Mouse (Mus musculus) granulocyte monocyte progenitor cell, adult 5-6 weeks (primary cell): Measurements from ENCODE around the gene Zfp101. TPM values are rescaled to one million over a fixed set of nuclear protein-coding genes. Genes with fewer than 3 reads are reported as not detected.

Experiments
- ATAC-seq: replicated peaks from 2 replicates; pipeline ENCODE4 v1.8.0; 2016; ENCODE audit warnings: mild to moderate bottlenecking, moderate TSS enrichment, inconsistent platforms; ENCODE audit not compliant: poor library complexity, severe bottlenecking
- total RNA-seq, 2 experiments: library from RNA; stranded (forward) in 1 of 2; stranded (reverse) in 1 of 2; fragments of 200-712, 200-1000 nt in 1 of 2; fragments of >200 nt in 1 of 2; fragmentation: Nextera tagmentation in 1 of 2; gene quantifications; 2 replicates each; pipeline ENCODE4 v1.2.3; 2014 to 2017

Zfp101 gene
- total RNA-seq (2014; fragmentation: Nextera tagmentation) = 19.7 and 22.6 TPM in 2 replicates
- 14.2 and 24.1 TPM in 2 replicates for total RNA-seq (2017)

DNA sequence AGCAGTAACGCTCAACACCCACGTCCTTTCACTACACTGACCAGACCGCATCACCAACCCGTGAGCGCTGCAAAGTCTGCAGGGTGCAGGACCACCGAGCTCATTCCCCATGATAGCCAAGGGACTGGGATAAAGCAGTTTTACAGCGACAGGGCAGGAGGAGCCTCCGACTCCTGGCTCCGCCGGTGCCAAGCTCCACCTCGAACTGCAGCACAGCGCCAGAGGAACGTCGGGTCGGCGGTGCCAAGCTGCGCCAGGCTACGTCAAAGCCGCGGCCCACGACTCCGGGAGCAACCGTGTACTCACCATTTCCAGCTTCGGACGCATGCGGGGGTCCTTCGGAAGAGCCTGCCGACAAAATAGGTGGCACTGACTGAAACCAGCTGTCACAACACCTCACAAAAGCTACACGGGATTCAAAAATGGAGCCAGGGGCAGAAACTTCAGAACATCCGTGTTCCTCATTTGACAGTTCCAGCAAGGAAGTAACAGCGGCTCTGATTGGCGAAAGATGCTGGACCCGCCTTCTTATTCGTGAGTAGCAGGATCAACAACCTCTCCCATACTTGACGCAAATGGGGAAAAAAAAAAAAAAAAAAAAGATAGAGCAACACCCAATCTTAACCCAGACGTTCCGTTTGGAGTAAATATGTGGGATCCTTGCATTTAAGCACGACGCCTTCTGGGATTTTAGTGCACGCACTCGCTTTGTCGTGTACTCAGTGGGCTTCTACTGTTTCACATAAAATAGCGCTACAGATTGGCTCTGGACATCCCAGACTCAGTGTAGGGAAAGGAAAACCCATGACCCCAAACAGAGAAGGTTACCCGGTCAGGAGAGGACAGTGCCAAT, at the start of gene Zfp101:
Gene Zfp101 (minus strand): TSS at position 460 of the 853 bp plus-strand sequence.
- ATAC-seq = peak; percentile 100

GRCm38 (mm10) chr17:33441159-33441558, 46.7 kb upstream of the Zfp101 start:
- ATAC-seq = peak; percentile 52

- ATAC-seq = 0 out of 2 replicates have a peak, but pooled peaks have one; percentile 14
Observed at GRCm38 (mm10) chr17:33439922-33440321, 45.5 kb upstream of the Zfp101 start.

- peak; percentile 78 for ATAC-seq
Observed at GRCm38 (mm10) chr17:33439148-33439547, 44.7 kb upstream of the Zfp101 start.

DNA sequence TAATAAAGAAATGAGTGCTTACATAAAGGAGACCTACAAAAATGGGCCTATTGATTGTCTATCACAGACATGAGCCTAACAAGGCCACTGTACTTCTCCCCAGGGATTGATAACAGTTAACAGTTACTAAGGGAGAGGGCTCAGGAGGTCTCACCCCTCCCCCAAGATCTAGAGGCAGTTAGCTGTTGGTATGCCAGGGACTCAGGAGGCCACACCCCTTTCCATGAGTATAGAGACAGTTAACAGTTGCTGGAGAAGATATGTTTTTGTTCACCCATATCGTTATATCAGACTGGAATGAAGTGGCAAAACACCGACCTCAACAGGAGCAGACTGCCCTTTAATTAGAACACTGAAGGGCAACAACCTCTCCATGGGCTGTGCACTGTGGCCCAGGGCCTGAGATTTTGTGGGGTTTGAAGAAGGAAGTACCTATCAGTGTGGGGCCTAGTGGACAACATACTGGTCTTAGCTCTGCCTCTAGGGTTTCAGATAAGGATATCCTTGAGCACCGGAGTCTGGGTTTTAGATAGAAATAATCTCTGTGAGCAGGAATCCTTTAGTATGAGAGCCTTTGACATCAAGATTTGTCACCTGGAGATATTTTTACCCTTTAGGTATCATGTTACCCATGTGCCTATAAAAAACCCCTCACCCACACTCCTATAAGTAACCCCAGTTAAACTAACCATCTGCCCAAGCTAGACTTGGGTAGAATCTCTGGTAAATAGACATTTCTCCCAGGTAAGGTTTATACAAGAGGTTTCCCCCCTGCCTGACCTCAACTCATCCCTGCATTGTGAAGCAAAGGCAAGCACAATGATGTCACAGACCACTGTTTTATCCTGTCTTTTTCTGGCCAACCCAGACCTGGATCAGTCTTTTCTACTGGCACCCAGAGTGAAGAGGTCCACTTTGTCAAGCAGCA, 37.8 kb upstream of the Zfp101 start, which contains the start of gene Actl9:
Gene Actl9 (plus strand): TSS at position 878 of the 928 bp plus-strand sequence.
- no peak for ATAC-seq

- ATAC-seq = no peak
Observed at GRCm38 (mm10) chr17:33392271-33392670, 2.2 kb downstream of the Zfp101 start.

- ATAC-seq = no peak
Observed at GRCm38 (mm10) chr17:33385705-33386104, 8.7 kb downstream of the Zfp101 start.

DNA sequence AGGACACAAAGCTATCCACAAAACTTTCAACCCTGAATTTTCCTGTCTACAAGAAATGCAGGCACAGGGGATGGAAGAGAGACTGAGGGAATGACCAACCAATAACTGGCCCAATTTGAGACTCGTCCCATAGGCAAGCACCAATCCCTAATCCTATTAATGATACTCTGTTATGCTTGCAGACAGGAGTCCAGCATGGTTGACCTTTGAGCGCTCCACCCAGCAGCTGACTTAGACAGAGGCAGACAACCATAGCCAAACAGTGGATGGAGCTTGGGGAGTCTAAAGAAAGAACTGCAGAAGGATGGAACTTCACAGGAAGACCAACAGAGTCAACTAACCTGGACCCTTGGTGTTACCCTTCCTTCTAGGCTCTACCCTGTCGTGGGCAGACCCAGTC, 21.6 kb downstream of the Zfp101 start:
- no peak for ATAC-seq

GRCm38 (mm10) chr17:33358411-33359384, 35.7 kb downstream of the Zfp101 start, which contains the start of gene Zfp81:
Gene Zfp81, minus strand, starts transcription at chr17:33358878.
- ATAC-seq = peak; percentile 100

DNA sequence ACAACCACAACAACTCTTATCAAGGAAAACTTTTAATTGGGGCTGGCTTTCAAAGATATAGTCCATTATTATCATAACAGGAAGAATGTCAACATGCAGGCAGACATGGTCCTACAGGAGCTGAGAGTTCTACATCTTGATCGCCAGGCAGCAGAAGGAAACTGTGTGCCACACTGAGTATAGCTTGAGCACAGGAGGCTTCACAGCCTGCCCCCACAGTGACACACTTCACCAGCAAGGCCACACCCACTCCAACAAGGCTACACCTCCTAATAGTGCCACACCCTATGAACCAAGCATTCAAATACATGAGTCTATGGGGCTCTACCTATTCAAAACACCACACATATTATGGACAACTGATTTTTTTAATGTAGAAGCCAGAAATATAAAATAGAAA, 41.5 kb downstream of the Zfp101 start:
- ATAC-seq = no peak

Other genes with a start within 250 kb of the Zfp101 start
- gene Olfr55, start 226.2 kb downstream of the Zfp101 start, total RNA-seq (2014; fragmentation: Nextera tagmentation) = not detected in 2 replicates
- gene Olfr55, start 226.2 kb downstream of the Zfp101 start, total RNA-seq (2017) = not detected in 2 replicates
- not detected in 2 replicates for gene Olfr239, start 203.3 kb downstream of the Zfp101 start, total RNA-seq (2014; fragmentation: Nextera tagmentation)
- gene Olfr239, start 203.3 kb downstream of the Zfp101 start, total RNA-seq (2017) = not detected in 2 replicates
- gene Olfr1564, start 173.0 kb downstream of the Zfp101 start, total RNA-seq (2014; fragmentation: Nextera tagmentation) = not detected in 2 replicates
- not detected in 2 replicates for gene Olfr1564, start 173.0 kb downstream of the Zfp101 start, total RNA-seq (2017)
- 10.4 and 15.0 TPM in 2 replicates for gene Zfp955a, start 139.5 kb downstream of the Zfp101 start, total RNA-seq (2014; fragmentation: Nextera tagmentation)
- gene Zfp955a, start 139.5 kb downstream of the Zfp101 start, total RNA-seq (2017) = 15.6 and 18.9 TPM in 2 replicates
- not detected in 2 replicates for gene Olfr63, start 130.0 kb downstream of the Zfp101 start, total RNA-seq (2014; fragmentation: Nextera tagmentation)
- gene Olfr63, start 130.0 kb downstream of the Zfp101 start, total RNA-seq (2017) = not detected in 2 replicates
- gene Zfp955b, start 105.1 kb downstream of the Zfp101 start, total RNA-seq (2014; fragmentation: Nextera tagmentation) = 5.9 and 6.4 TPM in 2 replicates
- gene Zfp955b, start 105.1 kb downstream of the Zfp101 start, total RNA-seq (2017) = 7.2 and 9.9 TPM in 2 replicates
- 10.3 and 13.0 TPM in 2 replicates for gene Zfp81, start 35.8 kb downstream of the Zfp101 start, total RNA-seq (2014; fragmentation: Nextera tagmentation)
- 7.5 and 16.3 TPM in 2 replicates for gene Zfp81, start 35.8 kb downstream of the Zfp101 start, total RNA-seq (2017)
- not detected in 2 replicates for gene Actl9, start 38.3 kb upstream of the Zfp101 start, total RNA-seq (2014; fragmentation: Nextera tagmentation)
- gene Actl9, start 38.3 kb upstream of the Zfp101 start, total RNA-seq (2017) = not detected in 2 replicates
- 36.8 and 48.4 TPM in 2 replicates for gene Adamts10, start 129.6 kb upstream of the Zfp101 start, total RNA-seq (2014; fragmentation: Nextera tagmentation)
- gene Adamts10, start 129.6 kb upstream of the Zfp101 start, total RNA-seq (2017) = 18.3 and 19.7 TPM in 2 replicates
- gene Myo1f, start 161.1 kb upstream of the Zfp101 start, total RNA-seq (2014; fragmentation: Nextera tagmentation) = 93.6 and 116 TPM in 2 replicates
- gene Myo1f, start 161.1 kb upstream of the Zfp101 start, total RNA-seq (2017) = 108 and 121 TPM in 2 replicates
- gene Zfp414, start 234.4 kb upstream of the Zfp101 start, total RNA-seq (2014; fragmentation: Nextera tagmentation) = 73.2 and 79.9 TPM in 2 replicates
- gene Zfp414, start 234.4 kb upstream of the Zfp101 start, total RNA-seq (2017) = 23.1 and 28.2 TPM in 2 replicates
- gene Pram1, start 243.4 kb upstream of the Zfp101 start, total RNA-seq (2014; fragmentation: Nextera tagmentation) = 33.9 TPM in 2 replicates
- gene Pram1, start 243.4 kb upstream of the Zfp101 start, total RNA-seq (2017) = 5.6 and 8.1 TPM in 2 replicates